Mouse (Mus musculus) urinary bladder, adult 18-20 months (tissue): ENCODE data around the gene Tekt5.

Experiments
- DNase-seq, 2 experiments: peaks; one replicate each; pipeline ENCODE4 v3.0.0; 2022; ENCODE audit warnings: low spot score in 2 of 2, mixed read lengths in 2 of 2

Gene Tekt5

DNA sequence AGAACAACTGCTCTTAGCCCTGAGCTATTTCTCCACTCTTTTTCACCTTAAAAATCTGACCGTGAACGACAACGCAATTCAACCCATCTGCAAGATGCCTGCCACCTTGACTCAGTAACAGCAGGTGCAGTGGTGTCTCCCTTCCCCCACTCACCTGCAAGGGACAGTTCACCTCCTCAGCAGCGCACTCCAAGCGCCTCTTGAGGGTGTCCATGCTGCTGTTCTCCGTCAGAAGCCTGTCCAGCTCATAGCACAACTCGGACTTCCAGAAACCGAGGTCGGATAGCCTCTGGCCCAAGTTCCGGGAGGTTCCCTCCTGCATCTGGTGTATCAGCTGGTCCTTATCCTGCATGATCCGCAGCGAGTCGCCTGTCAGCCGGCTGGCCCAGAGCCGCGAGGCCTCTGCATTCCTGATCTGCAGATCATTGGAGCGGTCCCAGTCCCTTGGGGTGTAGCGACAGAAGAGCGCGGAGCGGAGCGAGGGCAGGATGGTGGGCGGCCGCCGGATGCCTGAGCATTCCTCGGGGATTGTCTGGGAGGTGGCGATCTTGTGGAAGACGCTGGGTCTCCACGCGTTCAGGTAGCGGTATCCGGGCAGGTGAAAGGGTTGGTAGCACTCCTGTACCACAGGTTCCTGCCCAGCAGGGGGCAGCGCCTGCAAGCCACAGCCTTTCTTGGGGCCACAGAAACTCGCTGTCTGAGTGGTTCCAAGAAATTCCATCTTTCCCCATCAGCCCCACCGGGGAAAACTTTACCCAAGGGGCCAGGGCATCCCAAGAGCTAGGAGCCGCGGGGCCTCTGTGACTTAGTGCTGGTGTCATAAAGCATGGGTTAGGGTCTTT is at the start of gene Tekt5:
Tekt5 (minus strand) TSS at position 792 of the 842 bp plus-strand sequence.
- peak; percentile 48 to 69 for DNase-seq

DNA sequence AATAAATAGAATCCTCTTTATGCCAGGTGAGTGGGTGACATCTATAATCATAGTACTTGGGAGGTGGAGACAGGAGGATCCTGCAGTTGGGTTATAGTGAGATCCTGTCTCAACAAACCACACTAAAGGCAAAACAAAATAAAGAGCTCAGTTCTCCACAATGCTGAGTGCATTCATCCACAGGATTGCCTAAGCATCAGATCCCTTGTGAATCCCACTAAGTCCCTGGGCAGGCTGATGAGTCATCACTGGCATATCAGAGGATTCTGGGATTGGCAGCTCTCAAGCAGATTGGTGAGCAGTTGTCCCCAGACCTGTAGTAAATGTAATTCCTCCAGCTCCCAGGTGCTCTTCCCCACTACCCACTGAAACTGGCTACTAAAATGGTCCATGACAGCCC is 48.4 kb upstream of the Tekt5 start:
- no peak for DNase-seq

DNA sequence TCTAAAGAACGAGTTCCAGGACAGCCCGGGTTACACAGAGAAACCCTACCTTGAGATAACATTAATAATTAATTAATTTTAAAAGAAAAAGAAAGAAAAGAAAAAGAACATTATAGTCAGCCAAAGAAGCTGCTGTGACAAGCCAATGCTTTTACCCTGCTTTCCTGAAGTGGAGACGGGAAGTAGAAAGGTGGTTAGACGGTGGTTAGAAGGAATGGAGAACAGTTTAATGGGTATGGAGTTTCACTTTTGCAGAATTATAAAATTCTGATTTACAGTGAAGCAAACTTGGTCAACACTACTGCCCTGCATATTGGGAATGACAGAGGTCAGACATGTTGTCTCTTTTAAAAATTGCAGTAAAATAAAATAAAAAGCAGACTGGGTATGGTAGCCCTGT is 46.5 kb upstream of the Tekt5 start:
- DNase-seq, result no peak

DNA sequence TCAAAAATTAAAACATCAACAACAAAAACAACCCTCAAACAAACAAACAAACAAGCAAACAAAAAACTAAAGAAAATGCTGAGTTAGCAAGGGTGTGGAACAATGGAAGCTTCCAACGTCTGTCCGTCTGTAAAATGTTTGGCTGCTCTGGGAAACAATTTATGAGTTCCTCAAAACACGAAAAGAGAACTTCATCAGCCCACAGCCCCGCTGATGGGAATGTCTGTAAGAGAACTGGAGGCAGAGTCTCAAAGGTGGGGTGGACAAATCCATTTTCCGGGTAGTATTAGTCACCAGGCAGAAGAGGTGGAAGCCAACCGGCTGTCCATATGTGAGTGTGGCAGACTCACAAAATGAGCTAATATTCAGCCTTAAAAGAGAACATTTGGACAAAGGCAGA is 46.0 kb upstream of the Tekt5 start:
- DNase-seq, result no peak

DNA sequence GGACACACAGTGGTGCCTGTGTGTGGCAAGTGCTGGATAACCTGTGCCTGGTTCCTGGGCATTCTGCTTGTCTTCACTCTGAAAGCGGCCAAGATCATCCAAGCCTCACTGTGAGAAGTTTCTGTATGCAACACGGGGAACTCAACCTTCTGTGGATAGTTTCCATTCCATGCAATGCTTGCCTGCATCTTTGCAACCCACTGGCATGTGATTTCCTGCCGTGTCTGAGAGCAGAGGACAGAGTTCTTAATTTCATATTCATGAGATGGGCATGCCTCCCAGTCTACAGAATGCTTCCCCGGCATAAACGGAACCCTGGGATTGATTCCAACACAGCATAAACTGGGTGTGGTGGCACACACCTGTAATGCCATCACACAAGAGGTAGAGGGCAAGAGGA is 42.8 kb upstream of the Tekt5 start:
- DNase-seq, result no peak

DNA sequence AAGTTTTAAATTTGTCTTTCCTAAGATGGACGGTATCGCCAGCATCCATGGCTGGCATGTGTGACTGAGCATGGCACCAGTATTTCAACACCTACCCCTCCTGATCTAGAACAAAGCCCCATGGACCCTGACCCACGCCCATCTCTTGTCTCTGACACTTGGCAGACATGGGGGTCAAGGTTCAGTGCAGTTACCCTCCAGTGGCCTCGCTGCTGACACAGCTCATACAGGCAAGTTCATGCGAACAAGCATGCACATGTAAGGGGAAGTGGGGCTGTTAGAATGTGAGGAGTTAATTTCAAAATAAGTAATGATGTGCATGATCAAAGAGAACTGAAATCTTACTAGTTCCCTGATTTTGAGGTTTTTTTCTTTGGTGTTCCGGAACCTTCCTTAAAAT is 40.9 kb upstream of the Tekt5 start:
- no peak for DNase-seq

DNA sequence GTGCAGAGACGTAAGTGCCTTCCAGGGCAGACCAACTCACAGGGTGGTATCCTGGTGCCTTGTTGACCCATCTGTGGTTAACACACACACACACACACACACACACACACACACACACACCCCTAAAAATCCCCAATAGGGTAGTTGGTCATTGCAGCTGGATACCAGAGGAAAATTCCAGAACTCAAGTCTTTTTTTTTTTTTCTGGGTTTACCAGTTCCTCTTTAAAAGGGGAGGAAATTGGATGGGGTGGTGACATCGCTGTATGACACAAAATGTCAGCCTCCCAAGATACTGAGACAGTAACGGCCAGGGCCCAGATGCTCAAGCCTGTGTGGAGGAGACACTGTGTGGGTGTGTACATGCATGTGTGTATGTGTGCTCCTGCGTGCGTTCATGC is 38.1 kb upstream of the Tekt5 start:
- no peak for DNase-seq

DNA sequence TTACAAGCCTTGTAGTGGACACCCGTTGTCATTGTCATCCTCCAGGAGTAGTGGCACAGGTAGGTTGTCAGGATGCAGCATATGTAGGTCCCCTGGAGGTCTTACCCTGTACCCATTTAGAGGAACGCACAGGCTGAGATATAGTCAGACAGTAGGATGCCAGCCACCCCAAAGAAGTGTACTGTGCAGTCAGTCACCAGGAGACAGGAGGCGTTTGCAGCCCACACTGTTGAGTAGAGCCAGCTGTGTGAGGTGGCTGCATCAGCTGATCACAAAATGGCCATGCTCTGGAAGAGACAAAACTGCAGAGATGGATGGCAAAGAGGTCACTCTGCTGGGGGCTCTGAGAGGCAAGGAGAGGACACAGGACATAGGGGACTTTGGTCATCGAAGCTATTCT is 37.1 kb upstream of the Tekt5 start:
- no peak for DNase-seq

DNA sequence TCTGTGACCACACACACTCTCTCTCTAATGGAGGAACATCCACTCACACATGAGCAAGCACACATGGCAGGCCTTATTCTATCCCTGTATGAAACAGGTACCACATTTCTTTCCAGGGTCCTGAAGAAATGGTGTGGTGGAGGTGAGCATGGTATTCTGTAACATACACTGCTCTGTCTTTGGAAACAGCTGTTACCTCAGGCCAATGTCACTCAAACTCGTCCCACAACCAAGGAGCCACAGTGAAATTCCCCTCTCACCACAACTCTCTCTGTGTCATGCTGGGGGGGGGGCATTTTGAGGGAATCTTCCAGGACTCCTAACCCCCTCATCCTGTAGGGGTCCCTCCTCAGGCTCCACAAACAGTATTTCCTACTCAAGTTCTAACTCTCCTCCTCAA is 36.6 kb upstream of the Tekt5 start:
- DNase-seq, result no peak

DNA sequence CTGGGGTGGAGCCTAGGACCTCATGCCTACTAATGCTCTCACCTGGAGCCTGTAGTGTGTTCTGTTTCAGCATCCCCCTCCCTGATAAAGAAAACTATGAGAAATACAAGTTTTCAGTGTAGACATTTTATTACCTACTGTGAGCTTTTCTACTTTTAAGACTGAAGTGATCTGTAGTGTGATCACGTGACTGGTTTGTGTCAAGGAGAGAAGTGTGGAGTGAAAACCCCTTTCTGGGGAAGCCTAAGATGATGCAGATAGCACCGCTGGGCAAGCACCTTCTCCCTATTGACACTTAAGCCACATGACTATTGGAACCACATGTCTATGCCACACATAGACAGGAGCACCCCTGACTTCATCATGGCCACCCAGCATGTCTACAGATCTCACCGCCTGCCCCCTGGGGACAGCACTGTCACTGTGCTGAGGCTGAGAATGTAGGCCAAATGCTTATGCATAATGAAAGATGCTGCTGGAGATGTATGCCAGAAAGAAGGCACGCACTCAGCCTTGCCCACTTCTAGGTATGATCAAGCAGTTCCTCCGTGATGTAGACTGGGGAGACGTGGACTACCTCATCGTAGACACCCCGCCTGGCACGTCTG is 25.3 kb upstream of the Tekt5 start:
- DNase-seq, result no peak

DNA sequence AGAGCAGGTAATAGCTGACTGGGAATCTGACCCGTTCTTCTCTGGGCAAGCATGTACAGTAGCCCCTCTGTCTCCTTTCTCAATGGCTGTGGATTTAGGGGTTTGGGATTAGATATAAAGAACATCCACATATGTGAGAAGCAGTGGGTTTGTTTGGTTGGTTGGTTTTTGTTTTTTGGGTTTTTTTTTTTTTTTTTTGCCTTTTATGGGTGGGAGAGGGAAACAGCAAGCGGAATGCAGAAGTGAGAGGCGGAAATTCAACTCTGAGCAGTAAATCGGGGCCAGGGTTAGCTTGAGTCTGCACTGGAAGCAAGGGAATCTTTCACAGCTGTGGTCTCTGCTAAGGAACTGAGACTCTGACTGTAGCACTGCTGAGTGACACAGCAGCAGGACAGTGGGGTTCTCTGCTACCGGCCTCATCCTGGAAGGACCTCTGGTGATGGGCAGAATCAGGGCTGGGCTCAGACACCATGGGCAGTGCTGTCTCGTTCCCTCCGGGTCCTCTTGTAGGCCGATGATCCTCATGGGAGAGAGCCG is 22.5 kb upstream of the Tekt5 start:
- no peak for DNase-seq

DNA sequence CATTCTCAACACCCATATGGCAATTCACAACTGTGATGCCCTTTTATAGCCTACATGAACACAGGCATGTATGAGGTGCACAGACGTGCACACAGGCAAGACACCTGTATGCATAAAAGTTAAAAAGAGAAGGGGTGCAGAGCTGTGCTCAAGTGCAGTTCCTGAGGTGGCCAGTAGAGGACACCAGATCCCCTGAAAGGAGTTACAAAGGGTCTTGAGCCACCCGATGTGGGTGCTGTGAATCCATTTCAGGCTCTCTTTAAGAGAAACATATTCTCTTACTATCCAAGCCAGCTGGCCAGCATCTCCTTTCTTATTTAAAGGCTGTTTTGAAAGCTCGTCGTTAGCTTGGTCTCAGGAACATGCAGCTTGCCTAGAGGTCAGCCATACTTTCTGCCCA is 21.6 kb upstream of the Tekt5 start:
- DNase-seq, result no peak

DNA sequence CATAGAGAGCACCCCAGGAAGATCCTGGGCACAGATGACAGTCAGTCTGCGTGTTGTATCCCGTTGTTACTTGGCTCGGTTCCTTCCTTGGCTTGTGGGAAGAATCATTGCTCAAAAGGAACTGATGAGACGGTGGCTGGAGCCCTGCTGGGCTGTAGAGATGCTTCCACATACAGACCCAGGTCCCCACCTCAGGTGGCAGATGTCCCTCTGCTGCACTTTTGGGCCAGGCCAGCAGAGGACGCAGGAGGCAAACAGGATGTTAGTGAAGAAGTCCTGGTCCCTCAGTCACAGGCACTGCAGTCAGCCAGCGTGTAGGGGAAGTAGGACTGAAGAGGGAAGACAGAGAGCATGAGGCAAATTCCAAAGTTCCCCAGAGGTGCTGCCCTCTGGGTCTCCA is 20.7 kb upstream of the Tekt5 start:
- no peak for DNase-seq

DNA sequence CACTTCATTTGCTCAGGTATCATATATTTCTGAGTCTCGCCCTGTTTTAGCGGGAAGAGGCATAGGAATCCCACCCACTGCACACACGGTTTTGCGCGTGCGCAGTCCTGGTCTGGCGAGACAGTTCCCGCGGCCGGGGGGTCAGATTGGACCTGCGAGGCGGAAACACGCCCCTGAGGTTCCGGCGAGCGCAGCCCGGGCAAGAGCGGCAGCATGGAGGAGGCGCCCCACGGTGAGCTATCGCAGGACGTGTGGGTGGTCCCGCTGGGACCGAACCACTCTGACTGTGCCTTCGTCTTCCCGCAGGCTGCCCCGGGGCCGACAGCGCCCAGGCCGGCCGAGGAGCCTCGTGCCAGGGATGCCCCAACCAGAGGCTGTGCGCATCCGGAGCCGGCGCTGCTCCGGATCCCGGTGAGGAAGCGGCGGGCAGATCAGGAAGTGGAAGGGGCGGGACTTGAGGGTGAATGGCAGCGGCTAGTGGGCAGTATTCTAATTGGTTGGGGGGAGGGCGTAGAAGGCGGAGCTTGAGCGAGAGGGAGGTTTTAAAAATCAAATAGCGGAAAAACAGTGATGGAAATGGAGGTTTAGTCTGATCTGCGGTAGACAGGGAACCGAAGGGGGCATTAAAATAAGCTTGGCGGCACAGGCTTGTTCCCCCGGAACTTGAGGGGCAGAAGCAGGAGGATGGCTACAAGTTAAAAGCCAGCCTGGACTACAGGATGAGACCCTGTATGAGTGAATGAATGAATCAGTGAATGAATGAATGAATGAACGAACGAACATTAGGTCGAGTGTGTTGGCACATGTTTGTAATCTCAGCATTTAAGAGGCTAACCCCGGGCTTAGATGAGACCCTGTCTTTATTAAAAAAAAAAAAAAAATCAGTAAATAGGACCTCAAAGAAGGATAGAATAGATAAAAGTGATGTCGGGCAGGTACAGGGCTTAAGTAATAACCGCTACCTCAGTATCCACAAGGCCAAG is 16.8 kb upstream of the Tekt5 start, which contains the start of gene Nubp1:
Nubp1 (plus strand) TSS at position 185 of the 983 bp plus-strand sequence.
- peak; percentile 87 to 95 for DNase-seq

DNA sequence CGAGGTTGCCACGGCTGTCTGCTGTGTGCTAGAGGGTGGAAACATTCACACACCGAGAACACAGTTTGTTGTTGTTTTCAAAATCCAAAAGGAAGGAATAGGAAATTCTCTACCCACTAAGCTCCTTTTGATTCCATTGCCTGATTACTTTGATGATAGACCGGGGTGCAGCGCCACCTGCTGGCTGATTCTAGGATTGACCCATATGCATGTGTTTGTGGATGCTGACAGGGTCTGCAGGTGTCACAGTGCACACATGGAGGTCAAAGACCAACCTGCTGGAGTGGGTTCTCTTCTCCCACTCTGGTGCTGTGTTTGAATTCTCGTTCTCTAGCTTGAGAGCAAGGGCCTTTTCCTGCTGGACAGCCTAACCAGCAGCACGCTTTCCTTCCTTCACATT is 3.9 kb upstream of the Tekt5 start:
- peak; percentile 67 to 83 for DNase-seq

DNA sequence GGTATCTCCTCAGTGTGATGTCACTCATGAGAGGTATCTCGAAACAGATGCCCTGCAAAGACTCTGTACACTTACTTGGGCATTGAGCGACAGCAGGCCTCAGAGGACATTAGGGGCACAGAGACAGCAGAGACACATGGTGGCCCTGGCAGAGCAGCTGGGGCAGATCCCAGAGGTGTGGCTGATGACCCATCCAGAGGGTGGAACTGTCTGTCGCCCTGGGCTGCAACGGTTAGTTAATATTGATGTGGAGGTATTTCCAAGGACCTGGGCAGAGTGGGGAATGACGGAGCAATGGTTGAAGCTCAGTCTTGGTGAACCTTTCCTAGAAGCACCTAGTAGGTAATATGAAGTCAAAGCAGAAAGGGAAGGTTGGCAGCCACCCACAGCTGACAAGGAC is 3.5 kb upstream of the Tekt5 start:
- DNase-seq, result no peak

DNA sequence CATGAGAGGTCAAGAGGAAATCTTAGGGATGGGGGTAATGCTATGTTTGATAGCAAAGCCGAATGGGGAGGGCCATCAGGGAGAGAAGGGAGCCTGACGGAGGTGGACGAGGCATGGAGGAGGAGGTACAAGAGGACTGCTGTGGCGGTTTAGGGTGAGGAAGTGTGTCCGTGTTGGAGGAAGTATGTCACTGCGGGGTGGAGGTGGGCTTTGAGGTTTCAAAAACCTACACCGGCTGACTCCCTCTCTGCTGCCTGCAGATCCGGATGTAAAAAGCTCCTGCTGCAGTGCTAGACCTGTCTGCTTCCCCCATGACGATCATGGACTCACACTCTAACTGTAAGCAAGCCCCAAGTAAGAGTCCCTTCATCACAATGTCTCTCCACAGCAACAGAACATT is 2.7 kb downstream of the Tekt5 start:
- no peak for DNase-seq

DNA sequence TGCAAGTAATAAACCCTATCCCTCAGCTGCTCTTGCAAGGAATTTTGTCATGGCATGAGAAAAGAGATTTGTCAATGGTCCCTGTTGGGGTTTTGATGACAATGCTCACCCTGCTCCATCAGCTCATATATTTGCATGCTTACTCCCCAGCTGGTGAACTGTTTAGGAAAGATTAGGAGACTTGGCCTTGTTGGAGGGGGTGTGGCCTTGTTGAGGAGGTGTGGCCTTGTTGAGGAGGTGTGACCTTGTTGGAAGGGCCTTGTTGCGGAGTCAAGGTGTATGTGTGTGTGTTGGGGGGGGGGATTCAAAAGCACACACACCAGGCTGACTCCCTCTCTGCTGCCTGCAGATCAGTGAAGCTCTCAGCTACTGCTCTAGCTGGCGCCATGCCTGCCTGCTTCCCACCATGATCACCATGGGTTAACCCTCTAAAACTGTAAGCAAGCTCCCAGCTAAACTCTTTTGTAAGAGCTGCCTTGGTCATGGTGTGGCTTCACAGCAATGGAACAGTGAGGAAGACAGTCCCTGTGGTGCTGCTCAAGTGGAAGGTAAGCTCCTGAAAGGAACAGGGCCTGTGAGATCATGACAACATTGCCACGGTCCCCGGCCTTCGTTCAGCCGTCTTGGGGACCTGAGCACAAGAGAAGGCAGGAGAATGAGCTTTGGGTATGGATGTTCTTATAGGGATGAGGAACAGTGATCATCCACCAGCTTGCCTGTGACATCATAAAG is 6.5 kb downstream of the Tekt5 start:
- no peak for DNase-seq

DNA sequence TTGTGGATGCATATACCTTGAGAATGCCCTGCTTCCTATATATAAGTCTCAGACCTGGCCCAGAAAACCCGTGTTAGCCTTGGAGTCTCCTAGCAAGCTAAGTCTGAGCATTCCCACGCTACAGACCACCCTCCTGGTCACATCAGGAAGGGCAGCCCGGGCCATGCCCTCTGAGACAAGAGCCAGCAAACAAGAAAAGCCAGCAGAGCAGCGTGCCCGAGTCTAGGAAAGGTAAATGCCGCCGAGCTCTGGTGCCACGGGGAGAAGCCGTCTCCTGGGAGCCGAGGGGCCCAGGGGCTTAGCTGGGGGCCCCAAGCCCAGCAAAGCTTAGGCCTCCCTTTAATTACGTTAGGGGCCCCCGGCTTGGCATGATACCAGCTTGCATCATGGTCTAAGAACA is 10.0 kb downstream of the Tekt5 start:
- peak; percentile 41 to 46 for DNase-seq

DNA sequence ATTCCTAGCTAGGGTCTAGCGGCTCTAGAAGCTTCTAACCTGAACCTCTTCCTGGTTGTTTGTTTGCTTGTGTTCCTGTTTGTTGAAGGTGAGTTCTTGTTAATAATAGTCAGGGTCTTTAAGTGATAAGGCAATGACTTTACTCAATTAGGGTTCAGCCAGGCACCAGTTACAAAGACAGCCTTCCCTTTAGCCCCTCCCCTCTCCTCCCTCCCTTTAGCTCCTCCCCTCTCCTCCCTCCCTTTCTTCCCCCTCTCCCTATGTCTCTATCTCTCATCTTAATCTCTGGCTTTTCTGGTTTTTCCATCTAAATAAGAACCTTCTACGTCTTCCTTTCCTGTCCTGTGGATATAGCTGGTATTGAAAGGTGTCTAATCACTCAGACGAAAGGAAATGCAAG is 10.7 kb downstream of the Tekt5 start:
- no peak for DNase-seq

DNA sequence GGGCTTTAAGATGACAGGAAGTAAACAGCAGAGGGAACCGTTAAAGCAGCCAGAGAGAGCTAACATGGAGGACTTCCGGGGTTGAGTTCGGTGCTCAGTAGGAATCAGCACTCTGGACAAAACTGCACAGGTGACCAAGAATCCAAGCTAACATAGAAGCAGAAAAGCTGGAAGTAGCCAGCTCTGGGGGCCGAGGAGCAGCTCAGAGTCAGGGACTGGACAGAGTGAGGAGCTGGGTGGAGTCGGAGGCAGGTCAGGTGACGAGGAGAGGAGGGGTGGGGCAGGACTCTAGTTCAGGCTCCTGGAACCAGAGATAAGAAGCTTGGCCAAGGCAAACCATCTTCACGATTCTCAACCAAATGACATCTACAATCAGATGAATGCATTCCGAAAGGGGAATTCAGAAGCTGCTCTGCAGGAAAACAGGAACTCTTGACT is 11.2 kb downstream of the Tekt5 start:
- DNase-seq, result peak in 1 of 2 experiments; percentile 49
